Mouse (Mus musculus): ENCODE measurements at regions not wholly inside any gene's neighbourhood (a gene's known extent, or its start where the extent isn't known, plus 50 kb on each side); places are given as distances from the start of the nearest gene placed in this dataset.

DNA sequence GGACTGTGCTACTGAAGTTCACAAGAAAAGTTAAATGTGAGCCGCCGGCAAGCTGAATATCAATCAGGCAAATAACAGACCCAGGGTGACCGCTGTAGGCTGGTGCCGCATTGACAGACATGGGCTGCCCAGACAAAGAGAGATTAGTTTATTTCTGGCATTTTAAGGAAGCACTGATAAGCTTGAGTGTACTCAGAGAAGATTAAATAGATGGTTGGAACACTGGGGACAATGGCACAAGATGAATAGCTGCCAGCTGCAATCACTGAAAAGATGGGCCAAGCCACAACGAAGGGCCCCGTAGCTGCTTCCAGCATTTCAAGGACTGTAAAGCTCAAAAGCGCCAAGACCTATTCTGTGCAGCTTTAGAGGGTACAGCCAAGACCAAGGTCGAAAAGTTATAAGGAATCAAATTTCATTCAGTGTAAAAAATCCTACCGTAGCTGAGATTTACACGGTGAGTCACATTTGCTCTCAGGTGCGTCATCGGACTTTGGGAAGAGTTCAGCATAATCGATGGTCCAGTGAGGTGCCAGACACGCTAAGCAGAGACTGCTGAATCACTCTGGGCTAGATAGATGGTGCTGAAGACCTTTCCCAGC is 285.1 kb upstream of the Camk1g start:
- Histone ChIP-seq H3K4me1 (peaks cover 2% of the 10 kb centered on the region; the same call in 1 of the 2 replicates), H3K9me3 (replicated peaks) (no peaks in the 10 kb centered on the region), H3K4me3 (no peak overlapping the region), H3K27ac (no peak overlapping the region), H3K36me3 (no peaks in the 10 kb centered on the region), H3K27me3 (ENCODE audit: low read depth, poor library complexity, severe bottlenecking) (no peaks in the 10 kb centered on the region)
- 88% methylated on average over 14 of the region's 14 CpGs for WGBS
- DNase-seq (ENCODE audit: low spot score): no peak

DNA sequence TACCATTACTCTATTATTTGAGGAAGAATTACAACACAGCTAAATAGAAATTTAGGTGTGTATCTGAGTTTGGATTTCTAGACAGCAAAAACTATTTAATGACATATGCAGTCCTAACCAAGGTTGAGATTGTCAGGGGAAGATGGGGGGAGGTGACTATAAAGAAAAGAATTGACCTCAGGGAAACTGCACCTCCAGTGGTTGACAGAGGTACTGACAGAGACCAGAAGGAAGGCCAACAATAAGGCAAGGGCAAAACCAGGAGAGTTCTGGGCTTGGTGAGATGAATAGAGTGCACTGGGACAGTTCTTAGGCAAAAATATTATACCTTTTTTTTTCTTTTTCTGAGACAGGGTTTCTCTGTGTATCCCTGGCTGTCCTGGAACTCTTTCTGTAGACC is 280.2 kb upstream of the Camk1g start:
- Histone ChIP-seq H3K27me3 (ENCODE audit: low read depth, poor library complexity, severe bottlenecking) (no peaks in the 10 kb centered on the region), H3K4me1 (peaks cover 2% of the 10 kb centered on the region; the same call in 1 of the 2 replicates), H3K9me3 (replicated peaks) (no peaks in the 10 kb centered on the region), H3K27ac (no peak overlapping the region), H3K36me3 (no peaks in the 10 kb centered on the region), H3K4me3 (no peak overlapping the region)
- no peak for DNase-seq (ENCODE audit: low spot score)

DNA sequence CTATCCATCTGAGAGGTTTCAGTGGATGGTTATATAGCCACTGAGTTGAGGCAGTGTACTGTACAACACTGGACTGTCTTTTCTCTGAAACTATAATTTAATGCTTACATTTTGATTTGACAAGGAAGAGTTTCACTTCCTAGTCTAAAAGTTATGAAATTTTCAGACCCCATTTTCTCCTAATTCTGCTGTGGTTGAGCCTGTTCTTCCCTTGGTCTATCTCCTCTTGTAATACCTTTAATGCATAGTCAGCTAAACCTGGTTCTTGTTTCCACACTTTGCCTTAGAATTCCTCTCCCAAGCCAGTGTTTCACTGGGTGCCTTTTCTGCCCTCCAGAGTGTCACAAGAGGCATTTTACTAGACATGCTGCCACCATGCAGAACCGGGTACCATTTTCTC is 279.3 kb upstream of the Camk1g start:
- no peak overlapping the region for H3K27ac ChIP-seq
- H3K36me3 ChIP-seq: no peaks in the 10 kb centered on the region
- H3K4me1 ChIP-seq: no peaks in the 10 kb centered on the region
- H3K4me3 ChIP-seq: no peak overlapping the region
- DNase-seq (ENCODE audit: low spot score): no peak
- 90% methylated on average over 1 of the region's 1 CpGs for WGBS
- H3K9me3 ChIP-seq (replicated peaks): no peaks in the 10 kb centered on the region
- H3K27me3 ChIP-seq (ENCODE audit: low read depth, poor library complexity, severe bottlenecking): no peaks in the 10 kb centered on the region

DNA sequence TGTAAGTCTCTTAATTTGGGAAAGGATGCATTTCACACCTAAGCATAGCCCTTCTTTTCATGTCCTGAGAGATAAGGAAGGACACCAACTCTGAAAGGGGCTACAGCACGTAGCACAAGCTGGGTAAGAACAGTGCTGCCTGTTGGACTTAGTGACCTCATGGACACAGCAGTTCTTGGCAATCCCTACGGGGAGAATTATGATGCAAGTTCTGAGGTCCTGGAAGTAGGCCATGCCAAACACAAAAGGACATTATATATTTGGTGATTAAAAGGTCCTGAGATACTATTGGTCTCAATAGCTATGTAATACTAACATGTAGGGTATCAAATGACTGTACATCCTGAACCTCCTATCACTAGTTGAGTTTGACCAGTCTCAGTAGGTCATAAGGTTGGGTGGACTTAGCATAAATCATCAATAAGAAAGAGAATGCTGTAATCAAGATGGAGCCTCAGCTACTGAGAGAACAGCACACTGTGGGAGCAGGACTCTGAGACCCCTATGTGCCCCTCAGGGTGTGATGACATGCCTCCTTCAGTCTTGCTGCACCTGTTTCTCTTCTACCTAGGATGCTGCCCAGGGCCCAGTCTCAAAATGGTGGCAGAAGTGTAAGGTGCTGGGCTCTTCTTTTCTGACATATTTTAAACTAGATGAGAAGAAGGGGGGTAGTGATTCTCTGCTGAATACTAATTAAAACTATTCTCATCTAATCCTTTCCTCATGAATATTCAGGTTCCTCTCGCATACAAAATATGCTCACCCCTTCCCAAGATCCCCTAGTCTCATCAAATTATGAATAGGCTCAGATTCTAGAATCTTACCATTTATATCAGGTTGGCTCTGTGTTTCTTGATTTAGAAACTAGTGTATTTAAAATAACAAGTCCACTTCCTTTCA is 277.5 kb upstream of the Camk1g start:
- 85% methylated on average over 3 of the region's 3 CpGs for WGBS
- Histone ChIP-seq H3K4me1 (no peaks in the 10 kb centered on the region), H3K27me3 (ENCODE audit: low read depth, poor library complexity, severe bottlenecking) (no peaks in the 10 kb centered on the region), H3K4me3 (no peak overlapping the region), H3K36me3 (no peaks in the 10 kb centered on the region), H3K27ac (no peak overlapping the region), H3K9me3 (replicated peaks) (no peaks in the 10 kb centered on the region)
- DNase-seq (ENCODE audit: low spot score): no peak

- 91% methylated on average over 2 of the region's 2 CpGs for WGBS
- H3K4me3 ChIP-seq: no peak overlapping the region
- H3K27ac ChIP-seq: no peak overlapping the region
- H3K27me3 ChIP-seq (ENCODE audit: low read depth, poor library complexity, severe bottlenecking): no peaks in the 10 kb centered on the region
- H3K9me3 ChIP-seq (replicated peaks): no peaks in the 10 kb centered on the region
- no peaks in the 10 kb centered on the region for H3K36me3 ChIP-seq
- H3K4me1 ChIP-seq: no peaks in the 10 kb centered on the region
- DNase-seq (ENCODE audit: low spot score): no peak
Observed at GRCm38 (mm10) chr1:193644506-193644905, 274.4 kb upstream of the Camk1g start.

GRCm38 (mm10) chr1:193636451-193636850 is 266.4 kb upstream of the Camk1g start:
- WGBS: 80% methylated on average over 5 of the region's 5 CpGs
- Histone ChIP-seq H3K27me3 (ENCODE audit: low read depth, poor library complexity, severe bottlenecking) (no peaks in the 10 kb centered on the region), H3K4me1 (peaks cover 2% of the 10 kb centered on the region; the same call in 1 of the 2 replicates), H3K27ac (no peak overlapping the region), H3K9me3 (replicated peaks) (no peaks in the 10 kb centered on the region), H3K4me3 (no peak overlapping the region), H3K36me3 (no peaks in the 10 kb centered on the region)
- DNase-seq (ENCODE audit: low spot score): no peak

- Histone ChIP-seq H3K9me3 (replicated peaks) (no peaks in the 10 kb centered on the region), H3K4me1 (peaks cover under 1% of the 10 kb centered on the region; the same call in 1 of the 2 replicates), H3K4me3 (no peak overlapping the region), H3K27me3 (ENCODE audit: low read depth, poor library complexity, severe bottlenecking) (no peaks in the 10 kb centered on the region), H3K36me3 (no peaks in the 10 kb centered on the region), H3K27ac (no peak overlapping the region)
- 87% methylated on average over 2 of the region's 2 CpGs for WGBS
- no peak for DNase-seq (ENCODE audit: low spot score)
Observed at GRCm38 (mm10) chr1:193632115-193632514, 262.0 kb upstream of the Camk1g start.

GRCm38 (mm10) chr1:193629887-193630286 is 259.8 kb upstream of the Camk1g start:
- no peak for DNase-seq (ENCODE audit: low spot score)
- 75% methylated on average over 2 of the region's 2 CpGs for WGBS
- Histone ChIP-seq H3K27me3 (ENCODE audit: low read depth, poor library complexity, severe bottlenecking) (no peaks in the 10 kb centered on the region), H3K9me3 (replicated peaks) (no peaks in the 10 kb centered on the region), H3K4me1 (peaks cover 6% of the 10 kb centered on the region; the same call in 1 of the 2 replicates), H3K4me3 (no peak overlapping the region), H3K36me3 (no peaks in the 10 kb centered on the region), H3K27ac (no peak overlapping the region)

GRCm38 (mm10) chr1:193626924-193627849 is 257.1 kb upstream of the Camk1g start:
- DNase-seq (ENCODE audit: low spot score): no peak
- WGBS: 72% methylated on average over 16 of the region's 16 CpGs
- Histone ChIP-seq H3K4me3 (no peak overlapping the region), H3K4me1 (peaks cover 6% of the 10 kb centered on the region; the same call in 1 of the 2 replicates), H3K36me3 (no peaks in the 10 kb centered on the region), H3K27me3 (ENCODE audit: low read depth, poor library complexity, severe bottlenecking) (no peaks in the 10 kb centered on the region), H3K27ac (no peak overlapping the region), H3K9me3 (replicated peaks) (no peaks in the 10 kb centered on the region)

DNA sequence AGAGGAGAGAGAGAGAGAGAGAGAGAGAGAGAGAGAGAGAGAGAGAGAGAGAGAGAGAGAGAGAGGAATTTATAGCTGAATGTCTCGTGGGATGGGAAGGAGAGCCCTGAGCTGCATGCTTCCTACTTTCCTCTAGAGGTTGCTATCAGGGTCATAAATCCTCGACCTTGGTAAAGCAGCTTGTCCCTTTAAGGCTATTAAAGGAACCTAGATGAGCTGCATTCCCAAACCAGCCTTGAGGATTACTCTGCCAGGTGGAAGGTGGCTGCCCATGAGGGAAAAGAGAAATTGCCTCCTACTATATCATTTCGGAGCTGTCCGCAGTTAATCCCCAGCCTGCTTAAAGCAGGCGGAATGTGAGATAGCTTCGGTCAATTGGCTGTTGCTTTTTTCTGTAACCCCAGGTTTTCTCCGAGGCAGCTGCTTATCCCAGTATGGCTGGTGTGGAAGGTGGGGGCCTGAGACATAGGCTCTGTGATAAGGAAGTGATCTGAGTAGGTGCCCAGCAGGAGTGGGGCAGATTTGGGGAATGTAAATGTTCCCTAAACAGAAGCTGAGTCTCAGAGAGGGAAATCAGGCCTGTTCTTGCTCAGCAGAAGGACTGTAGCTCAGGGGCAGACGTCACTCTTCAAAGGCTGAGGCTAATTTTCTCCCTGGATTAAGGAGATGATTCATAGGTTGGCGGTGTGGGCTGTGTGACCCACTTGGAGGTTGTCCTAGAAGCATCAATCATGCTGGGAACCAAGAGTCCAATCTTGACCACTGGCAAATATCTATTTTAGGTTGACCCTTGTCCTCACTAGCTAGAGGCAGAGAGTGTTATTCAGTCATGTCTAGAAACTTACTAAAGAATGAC is 255.2 kb upstream of the Camk1g start:
- DNase-seq (ENCODE audit: low spot score): peak; percentile 32
- WGBS: 13% methylated on average over 9 of the region's 9 CpGs
- Histone ChIP-seq H3K4me3 (no peak overlapping the region), H3K27ac (no peak overlapping the region), H3K27me3 (ENCODE audit: low read depth, poor library complexity, severe bottlenecking) (no peaks in the 10 kb centered on the region), H3K9me3 (replicated peaks) (no peaks in the 10 kb centered on the region), H3K36me3 (no peaks in the 10 kb centered on the region), H3K4me1 (peaks cover 6% of the 10 kb centered on the region; the same call in 1 of the 2 replicates)

DNA sequence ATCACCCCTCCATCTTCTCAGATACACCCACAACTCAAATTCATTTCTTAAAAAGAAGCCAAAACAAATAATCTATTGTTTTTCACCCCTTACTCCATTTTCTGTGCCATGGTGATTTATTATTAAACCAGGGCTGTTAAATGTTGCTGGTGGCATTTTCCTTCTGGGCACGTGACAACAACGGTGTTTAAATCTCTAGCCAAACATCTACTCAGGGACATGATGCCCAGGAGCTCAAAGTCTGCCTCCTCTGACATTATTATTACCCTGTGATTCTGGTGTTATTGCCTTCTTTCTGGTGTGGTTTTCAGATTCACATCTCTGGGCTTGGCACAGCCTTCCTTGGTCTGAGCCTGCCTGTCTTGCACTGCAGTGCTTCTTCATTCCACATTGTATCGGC is 253.5 kb upstream of the Camk1g start:
- WGBS: 81% methylated on average over 3 of the region's 3 CpGs
- no peaks in the 10 kb centered on the region for H3K9me3 ChIP-seq (replicated peaks)
- no peak overlapping the region for H3K4me3 ChIP-seq
- H3K36me3 ChIP-seq: no peaks in the 10 kb centered on the region
- DNase-seq (ENCODE audit: low spot score): no peak
- no peak overlapping the region for H3K27ac ChIP-seq
- H3K4me1 ChIP-seq: peaks cover 6% of the 10 kb centered on the region; the same call in 1 of the 2 replicates
- H3K27me3 ChIP-seq (ENCODE audit: low read depth, poor library complexity, severe bottlenecking): no peaks in the 10 kb centered on the region

GRCm38 (mm10) chr1:193618250-193618649 is 248.2 kb upstream of the Camk1g start:
- no peak for DNase-seq (ENCODE audit: low spot score)
- Histone ChIP-seq H3K27me3 (ENCODE audit: low read depth, poor library complexity, severe bottlenecking) (no peaks in the 10 kb centered on the region), H3K36me3 (no peaks in the 10 kb centered on the region), H3K9me3 (replicated peaks) (no peaks in the 10 kb centered on the region), H3K4me3 (no peak overlapping the region), H3K27ac (no peak overlapping the region), H3K4me1 (no peaks in the 10 kb centered on the region)
- WGBS: 71% methylated on average over 8 of the region's 8 CpGs
